Mouse (Mus musculus) cerebellum, adult 18-20 months (tissue): ENCODE measurements at regions not wholly inside any gene's neighbourhood (a gene's known extent, or its start where the extent isn't known, plus 50 kb on each side); places are given as distances from the start of the nearest gene placed in this dataset.
"Not testable (repeated sequence)": the region's sequence is repeated elsewhere in the genome, so short reads cannot be mapped to it uniquely, and the experiment has no call there.

Source experiments
- DNase-seq, 2 experiments: peaks; one replicate each; pipeline ENCODE4 v3.0.0; 2021

DNA sequence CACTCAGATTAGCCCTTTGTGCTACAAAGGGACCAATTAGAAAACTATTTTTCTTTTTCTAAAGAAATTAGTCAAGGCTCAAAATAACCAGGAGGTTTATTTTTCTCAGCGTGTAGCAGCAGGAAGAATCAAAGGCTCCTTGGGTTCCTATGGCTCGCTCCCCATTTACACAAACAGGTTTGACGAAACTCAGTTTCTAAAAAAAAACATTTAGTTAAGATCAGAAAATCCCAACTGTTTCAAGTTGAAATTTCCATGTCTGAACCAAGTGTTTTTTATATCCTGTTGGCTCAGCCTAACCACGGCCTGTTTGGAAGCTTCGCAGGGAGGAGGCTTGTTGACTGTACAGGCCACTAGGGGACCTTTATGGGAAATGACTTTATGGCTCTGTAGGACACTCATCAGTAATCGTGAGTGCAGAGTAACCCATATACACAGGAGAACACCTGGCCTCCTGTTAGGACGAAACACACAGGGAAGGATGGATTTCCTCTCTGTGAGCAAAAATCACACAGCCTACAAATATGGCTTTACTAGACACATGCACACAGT is 215.6 kb upstream of the Sesn3 start:
- DNase-seq, result no peak

DNA sequence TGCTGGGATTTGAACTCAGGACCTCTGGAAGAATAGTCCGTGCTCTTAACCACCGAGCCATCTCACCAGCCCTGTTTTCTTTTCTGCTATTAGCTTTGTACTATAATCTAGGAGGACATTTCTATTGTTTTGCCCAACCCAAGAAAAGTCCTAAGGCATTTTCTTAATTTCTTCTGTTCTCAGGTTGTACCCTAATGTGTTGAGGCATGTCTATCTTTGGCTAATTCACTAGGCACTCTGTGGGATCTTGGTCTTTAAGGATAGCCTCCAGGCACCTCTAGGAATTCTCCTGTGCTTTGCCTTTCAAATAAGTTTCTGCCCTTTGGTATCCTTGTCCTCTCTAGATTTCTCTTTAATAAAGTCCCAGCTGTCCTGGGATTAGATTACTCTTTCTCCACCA is 214.6 kb upstream of the Sesn3 start:
- DNase-seq, result no peak

DNA sequence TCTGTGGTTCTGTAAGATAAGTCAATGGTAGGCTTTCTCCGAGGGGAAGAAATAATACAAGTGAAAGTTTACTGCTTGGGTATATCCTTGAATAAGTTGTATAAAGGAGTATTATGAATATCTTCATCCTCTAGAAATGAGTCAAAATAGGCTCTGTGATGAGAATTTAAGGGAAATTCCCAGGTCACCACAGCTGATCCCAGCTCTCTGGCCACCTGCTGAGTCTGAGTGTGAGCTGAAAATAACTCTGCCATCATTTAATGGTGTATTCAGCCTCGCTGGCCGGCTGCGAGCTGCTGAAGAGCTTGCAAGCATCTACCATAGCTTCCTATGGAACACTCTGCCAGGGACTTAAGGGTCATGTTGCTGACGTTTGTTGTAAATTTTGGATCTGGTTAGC is 213.5 kb upstream of the Sesn3 start:
- DNase-seq, result no peak

DNA sequence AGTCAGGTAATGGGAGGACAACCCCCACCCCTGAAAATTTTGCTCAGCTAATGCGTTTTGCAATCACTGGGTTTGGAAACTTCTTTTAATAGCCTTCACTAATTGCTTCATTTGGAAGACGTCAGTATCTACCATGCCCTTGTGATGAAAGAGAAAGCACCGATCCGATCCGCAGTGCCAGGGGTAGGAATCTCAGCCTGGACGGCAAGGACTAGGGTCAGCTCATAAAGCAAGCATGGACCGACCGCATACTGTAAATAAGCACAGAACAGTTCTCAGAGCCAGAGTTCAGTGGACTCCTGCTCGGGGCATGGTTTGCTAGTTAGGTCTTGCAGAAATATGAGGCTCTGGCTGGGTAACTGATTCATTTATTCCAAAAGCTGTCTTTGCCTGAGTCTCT is 213.0 kb upstream of the Sesn3 start:
- DNase-seq, result no peak

DNA sequence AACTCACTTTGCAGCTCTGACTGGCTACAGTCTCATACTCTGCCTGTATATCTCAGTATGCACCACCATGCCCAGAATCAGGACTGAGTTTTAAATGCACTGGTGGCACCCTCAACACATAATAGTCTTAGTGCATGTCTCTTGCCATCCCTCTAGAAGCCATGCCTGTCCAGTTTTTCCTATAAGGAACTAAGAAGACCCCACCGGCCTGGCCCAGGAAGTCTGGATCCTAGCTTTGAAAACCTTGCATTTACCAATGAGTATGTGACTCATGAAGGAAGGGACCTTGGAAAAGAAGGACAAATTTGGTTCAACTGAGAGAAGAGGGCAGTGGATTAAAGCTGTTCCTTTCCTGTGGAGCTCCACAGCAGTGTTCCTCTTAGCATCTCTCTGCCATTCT is 212.2 kb upstream of the Sesn3 start:
- no peak for DNase-seq

DNA sequence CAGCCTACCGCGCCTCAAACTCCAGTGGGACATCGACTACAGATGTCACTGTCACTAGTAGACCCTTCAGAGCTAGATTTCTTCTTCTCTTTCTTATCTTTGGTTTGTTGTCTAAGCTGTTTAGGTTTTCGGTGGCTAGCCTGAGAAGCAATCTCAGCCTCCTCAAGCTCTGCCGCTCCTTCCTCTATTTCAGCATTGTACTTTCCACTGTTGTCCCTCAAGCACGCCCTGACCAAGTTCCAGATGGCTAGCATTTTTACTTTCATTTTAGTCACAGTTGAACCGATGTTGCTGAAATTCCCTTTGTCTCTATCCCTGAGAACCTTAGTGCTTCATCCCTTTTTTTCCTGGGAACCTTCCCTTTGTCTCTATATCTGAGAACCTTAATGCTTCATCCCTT is 208.1 kb upstream of the Sesn3 start:
- not testable (repeated sequence) for DNase-seq

DNA sequence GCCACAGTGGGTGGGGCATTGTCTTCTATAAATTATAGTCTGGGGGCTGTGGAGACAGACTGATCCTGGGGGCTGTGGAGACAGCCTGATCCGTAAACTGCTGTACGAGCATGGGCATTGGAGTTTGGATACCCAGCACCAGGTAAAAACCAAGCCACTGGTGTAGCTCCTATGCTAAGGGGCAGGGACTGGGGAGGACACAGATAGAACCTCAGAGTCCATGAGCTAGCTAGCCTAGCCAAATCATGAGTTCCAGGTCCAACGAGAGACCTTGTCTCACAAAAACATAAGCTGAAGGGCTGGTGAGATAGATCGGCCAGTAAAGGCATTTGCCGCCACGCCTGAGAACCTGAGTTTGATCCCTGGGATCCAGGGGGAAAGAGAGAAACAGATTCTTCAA is 205.8 kb upstream of the Sesn3 start:
- DNase-seq, result no peak

DNA sequence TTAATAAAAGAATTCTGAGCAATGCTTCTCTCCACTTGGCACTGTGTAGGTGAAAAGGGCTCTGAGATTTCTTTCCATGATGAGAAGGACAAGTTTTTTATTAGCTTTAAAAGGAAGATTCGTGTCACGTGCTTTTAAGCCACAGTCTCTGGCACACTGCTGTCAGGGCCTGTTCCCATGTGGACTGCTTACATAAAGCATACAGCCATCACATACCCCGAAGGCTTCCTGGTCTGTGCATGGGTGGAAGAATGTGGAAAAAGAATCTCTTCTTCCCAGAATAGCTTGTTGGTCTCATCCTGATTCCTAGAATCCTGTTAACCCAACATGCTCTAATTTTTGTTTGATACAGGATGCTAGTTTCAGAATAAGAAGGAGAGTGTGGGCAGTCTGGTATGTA is 205.1 kb upstream of the Sesn3 start:
- DNase-seq, result no peak

DNA sequence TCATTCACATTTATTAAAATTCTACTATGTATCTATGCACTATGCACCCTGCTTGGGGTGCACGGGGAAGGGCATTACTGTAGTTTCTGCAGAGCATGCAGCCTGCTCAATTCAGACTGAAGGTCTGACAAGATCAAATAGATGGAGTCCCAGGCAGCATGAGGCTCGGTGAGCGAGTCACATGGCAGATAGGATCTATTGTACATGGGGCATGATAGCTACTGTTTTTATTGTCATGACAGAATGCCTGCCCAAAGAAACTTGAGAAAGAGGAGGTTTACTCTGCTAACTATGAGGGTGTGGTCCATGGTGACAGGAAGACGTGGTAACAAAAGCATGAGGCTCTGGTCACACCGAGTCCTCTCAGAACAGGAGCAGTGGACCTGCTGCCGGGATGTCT is 203.1 kb upstream of the Sesn3 start:
- no peak for DNase-seq

DNA sequence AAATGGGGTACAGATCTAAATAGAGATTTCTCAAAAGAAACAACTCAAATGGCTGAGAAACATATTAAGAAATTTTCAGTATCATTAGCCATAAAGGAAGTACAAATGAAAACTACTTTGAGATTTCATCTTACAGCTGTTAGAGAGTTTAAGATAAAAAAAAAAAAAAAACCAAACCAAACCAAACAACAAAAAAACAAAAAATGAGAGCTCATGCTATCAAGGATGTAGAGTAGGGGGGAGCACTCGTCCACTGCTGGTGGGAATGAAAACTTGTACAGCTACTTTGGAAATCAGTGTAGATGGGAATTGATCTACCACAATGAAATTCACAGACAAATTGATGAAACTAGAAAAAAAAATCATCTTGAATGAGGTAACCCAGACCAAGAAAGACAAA is 201.9 kb upstream of the Sesn3 start:
- DNase-seq, result no peak

DNA sequence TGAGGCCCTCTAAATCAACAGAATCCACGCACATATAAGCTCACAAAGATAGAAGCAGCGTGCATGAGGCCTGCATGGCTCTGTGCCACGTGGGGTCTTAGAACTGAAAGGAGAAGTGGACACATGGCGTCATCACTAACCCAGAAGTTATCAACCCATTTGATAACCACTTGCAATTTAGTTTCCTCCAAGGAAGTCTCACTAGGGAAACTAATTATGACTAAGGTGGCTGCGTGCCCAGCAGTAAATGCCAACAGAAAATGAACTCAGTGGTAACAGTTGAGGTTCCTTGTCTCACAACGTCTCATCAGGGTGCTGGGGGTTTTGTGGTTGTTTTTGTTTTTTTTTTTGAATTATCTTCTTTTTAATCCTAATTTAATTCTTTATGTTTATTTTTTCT is 200.6 kb upstream of the Sesn3 start:
- DNase-seq, result no peak

DNA sequence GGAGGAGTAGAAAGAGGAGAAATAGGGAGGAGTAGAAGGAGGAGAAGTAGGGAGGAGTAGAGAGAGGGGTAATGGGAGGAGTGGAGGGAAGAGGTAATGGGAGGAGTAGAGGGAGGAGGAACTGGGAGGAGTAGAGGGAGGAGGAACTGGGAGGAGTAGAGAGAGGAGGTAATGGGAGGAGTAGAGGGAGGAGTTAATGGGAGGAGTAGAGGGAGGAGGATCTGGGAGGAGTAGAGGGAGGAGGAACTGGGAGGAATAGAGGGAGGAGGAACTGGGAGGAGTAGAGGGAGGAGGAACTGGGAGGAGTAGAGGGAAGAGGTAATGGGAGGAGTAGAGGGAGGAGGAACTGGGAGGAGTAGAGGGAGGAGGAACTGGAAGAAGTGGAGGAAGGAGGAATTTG is 200.0 kb upstream of the Sesn3 start:
- not testable (repeated sequence) for DNase-seq

DNA sequence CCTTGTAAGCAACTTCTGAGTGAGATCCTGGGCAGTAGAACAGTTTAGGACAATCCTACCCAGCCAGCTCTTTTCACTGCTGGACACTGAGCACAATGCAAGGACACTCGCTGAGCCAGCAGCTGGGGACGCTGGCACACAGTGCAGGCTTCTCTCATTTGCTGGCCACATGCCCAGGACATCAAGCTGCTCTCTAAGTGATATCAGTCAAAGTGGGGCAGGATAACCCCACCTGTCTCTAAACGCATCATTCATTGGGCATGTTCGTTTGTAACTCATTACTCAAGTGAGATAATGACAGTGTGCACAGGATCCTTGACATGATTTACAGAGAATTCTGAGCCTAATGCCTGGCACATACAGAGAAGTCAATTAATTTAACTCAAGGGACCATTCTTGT is 199.4 kb upstream of the Sesn3 start:
- DNase-seq, result peak; percentile 68 to 71

DNA sequence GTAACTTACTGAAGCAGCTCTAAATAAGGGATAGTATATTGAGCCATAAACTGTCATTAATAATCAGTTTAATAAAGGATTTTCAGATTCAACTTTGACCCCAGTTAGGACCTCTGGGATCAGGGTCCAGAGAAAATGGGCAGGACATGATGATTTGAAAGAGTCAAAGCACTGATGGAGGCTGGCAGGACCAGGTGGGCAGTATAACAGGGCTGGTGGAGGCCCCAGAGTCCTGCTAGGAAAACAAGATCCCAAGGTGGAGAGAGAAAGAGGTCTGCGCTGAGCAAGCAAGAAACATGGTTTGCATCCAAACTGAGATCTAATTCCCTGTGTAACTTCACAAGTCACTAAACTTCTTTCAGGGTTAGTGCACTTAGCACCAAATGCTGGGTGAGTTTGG is 199.0 kb upstream of the Sesn3 start:
- DNase-seq, result no peak

DNA sequence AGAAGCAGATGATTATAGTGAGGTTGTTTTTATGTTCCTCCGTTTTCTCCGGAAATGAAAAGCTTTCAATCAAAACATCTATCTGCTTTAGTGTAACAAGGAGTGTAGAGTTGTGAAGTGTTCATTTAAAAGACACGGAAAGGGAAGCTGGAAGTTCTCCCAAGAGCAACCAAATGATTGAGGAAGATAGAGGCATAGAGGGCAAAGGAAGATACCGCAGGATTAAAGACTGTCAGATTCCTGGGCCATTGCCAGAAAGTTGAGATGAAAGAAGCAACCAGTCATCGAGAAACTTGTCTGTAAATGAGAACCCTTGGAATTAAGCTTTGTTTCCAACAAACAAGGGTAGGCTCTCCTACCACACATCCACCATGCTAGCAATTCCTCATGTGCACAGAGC is 198.1 kb upstream of the Sesn3 start:
- no peak for DNase-seq

DNA sequence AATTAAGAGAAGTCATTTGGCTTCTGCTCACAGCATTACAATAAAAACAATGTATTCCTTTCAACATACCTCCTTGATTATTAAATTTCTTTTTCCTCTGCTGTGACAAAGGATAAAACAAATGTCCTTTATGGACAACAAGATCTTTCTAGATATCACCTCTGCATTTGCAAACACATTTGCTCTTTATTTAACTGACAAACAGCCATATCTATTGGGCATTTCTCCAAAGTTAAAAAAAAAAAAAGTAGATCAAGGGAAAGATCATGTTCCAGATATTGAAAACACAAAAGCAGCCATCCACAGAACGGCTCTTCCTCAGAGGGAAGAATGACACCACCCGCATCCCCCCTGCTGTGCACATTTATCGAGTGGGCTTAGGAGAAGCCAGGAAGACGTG is 193.7 kb upstream of the Sesn3 start:
- no peak for DNase-seq

DNA sequence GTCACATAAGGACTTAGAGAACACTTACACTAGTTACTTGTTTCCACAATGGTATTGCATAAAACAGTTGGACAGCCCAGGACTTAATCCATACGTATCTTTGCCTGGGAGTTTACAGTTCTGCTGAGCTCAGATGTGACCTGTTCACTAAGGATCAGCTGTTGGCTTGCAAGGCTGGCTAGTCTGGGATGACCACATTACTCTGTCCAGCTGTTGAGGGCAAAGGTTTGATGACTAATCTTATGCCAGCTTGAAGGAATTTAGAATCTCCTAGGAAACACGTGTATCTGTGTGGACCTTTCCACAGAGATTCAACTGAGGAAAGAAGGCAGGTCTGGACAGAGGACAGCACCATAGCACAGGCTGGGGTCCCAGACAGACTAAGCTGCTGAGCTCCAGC is 188.7 kb upstream of the Sesn3 start:
- DNase-seq, result no peak

DNA sequence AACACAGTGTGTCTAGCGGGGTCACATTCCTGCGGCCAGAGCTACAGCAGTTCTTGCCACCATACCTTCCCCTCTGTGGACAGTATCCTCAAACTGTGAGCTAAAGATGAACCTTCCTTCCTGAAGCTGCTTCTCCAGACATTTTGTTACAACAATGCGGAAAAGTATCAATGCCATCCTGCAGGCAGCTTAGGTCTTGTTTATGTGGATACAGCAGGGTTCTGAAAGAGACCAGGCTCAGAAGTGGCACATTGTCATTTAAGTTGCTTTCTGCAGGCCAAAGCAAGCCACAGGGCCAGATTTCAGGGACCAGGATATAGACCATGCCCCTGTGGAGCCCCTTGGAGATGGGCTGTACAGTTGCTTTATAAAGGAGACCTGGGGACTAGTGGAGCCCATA is 188.3 kb upstream of the Sesn3 start:
- DNase-seq, result no peak

DNA sequence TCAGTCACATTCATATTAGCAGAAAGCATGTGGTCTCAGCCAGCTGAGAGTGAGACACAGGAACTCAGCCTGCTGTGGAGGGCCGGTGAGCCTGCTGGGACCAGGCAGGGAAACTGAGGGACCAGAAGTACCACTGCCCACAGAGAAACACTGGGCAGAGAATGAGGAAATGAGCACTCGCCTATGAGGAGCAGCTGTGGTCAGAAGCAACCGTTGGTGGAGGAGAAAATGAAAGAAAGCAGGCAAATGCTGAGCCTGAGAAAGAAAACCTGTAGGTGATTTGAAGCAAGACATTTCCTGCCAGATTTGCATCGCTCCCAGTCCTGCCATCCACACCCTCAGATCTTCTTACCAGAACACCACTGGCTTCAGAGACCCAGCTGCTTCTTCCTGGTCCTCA is 187.0 kb upstream of the Sesn3 start:
- DNase-seq, result no peak

DNA sequence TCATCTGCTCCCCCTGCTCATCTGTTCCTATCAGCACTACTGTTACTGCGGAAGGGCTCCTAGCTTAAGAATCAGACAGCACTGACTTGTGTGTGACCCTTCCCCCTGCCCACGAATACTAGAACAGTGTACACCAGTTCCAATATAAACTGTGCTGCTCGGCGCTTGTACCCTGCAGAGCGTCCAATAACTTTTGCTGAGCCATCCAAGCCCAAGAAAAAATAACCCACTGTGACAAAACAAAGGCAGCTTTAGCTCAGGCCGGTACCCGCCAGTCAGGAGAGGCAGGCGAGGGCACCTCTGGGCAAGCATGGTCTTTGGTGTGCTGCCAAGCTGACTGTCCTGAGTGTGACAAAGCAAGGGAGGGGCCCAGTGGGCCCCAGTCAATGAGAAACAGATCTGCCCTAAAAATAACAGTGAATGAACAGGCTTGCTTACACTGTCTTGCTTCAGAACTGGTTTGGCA is 185.0 kb upstream of the Sesn3 start:
- peak; percentile 10 to 13 for DNase-seq

DNA sequence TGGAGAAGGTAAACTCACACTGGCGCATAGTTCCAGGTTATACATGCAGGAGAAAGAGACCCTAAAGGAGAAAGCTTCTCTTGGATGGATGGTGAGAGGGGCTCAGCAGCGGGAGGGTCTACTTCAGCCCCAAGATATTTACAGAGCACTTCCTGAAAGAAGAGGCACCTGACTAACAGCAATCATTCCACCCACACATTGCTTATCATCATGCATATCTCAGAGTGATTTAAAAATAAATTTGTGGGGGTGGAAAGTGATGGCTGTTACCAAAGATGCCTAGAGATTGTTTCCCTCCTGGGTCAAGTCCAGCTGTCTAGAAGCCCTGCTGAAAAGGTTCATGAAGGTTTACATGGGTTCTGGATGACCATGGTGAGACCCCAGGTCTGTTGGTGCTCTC is 184.4 kb upstream of the Sesn3 start:
- no peak for DNase-seq

DNA sequence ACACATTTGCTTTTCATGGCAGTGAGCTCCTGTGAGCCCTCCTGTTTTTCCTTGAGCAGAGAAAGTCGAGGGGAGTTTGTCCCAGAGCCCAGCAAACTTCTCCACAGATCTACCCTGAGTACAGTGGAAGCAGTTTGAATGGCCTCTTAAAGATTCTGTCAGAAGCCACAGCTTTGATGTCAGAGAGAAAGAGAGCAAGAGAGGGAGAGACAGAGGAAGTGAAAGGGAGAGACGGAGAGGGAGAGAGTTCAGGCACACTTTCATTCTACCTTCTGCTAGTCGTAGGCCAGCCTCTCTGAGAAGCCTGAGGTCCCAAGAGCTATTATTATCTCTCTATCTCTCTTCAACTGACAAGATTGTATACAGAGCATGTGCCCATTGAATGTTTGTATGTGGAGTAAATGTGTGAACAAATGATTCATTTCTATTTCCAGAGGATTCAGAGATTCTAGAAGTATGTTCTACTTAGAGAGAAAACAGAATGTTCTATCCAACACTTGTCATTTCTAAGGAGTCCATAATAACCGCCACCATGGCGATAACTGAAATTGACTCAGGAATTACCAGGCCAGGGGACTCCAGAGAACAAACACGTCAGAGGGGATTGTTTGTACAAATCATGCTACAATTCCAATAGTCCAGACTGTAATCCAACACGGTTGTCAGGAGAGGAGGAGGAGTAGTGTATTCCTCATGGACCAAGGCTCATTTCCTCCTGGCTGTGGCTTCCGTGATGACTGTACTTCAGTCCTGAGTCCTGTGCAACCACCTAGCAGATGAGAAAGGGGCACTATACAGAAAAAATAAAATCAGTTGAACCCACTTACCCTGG is 183.6 kb upstream of the Sesn3 start:
- no peak for DNase-seq

DNA sequence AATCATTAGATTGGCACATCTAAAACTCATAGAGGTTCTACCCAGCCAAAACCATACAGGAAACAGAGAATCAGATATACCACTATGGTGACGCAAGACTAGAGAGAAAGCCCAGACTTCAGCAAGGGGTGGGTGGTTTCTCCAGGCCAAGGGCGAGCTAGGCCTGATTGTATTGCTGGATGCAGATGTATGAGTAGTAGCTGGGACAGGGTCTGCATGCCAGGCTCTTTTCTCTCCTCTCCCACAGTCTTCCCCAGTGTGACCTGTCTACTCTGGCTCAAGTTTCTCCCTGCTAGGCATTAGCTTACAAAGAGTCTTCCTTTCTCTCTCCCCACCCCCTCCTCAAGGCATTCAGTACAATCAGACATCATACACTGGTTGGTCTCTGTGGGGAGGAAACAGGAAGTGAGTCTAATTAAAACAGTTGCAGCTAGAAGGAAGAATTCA is 181.8 kb upstream of the Sesn3 start:
- DNase-seq, result no peak

DNA sequence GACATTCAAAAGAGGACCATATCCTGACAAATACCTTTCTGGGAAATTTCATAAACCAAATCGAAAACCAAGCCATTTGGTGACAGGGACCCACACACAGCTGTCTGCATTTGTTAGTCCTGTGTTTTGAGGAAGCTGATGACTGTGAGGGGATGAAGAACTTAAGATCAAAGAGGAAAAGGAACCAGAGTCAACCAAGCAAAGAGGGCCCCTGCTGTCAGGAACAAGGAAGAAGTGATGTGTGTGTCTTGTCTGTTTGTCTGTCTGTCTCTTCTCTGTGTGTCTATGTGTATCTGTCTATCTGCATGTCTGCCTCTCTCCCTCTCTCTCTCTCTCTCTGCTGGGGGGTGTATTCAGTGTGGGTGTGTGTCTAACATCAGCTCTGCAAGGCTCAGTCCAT is 171.3 kb upstream of the Sesn3 start:
- DNase-seq, result no peak

DNA sequence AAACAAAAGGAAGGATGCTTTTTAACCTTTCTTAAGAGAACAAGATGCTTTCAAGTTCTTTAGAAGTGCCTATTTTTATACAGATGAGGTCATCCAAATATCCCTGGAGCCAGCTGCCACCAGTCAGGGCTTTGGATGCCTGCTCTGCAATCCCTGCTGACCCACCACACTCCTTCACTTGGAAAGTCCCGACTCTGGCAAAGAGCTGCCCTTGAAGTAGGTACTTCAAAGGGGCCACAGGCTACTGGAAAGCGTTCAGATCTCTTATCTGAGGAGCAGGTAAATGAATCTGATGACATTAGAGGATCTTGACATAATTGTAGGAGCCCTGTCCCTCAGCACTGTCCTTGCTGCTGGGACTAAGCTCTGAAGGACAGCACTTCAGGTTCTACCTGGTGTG is 169.9 kb upstream of the Sesn3 start:
- no peak for DNase-seq
